Mouse (Mus musculus) testis, adult 2 months (tissue): ENCODE measurements at regions not wholly inside any gene's neighbourhood (a gene's known extent, or its start where the extent isn't known, plus 50 kb on each side); places are given as distances from the start of the nearest gene placed in this dataset.
A peak's percentile ranks its signal among the peaks of the same experiment; 100 is the strongest.

Experiments
- H3K27ac ChIP-seq: fragments of 200-500 bp; 2 replicates; pipeline ENCODE4 v1.5.1; 2012; ENCODE audit warnings: low read depth, low read length; ENCODE audit not compliant: control insufficient read depth, insufficient read depth
- H3K27me3 ChIP-seq: fragments of 200-500 bp; 2 replicates; pipeline ENCODE4 v1.6.1; 2012; ENCODE audit warnings: mild to moderate bottlenecking, low read length, moderate library complexity; ENCODE audit not compliant: control insufficient read depth, insufficient read depth
- H3K36me3 ChIP-seq: fragments of 200-500 bp; 2 replicates; pipeline ENCODE4 v1.6.1; 2012; ENCODE audit warnings: mild to moderate bottlenecking, low read length; ENCODE audit not compliant: control insufficient read depth, insufficient read depth
- H3K4me1 ChIP-seq: fragments of 200-500 bp; 2 replicates; pipeline ENCODE4 v1.6.1; 2012; ENCODE audit warnings: low read length; ENCODE audit not compliant: control insufficient read depth, insufficient read depth
- H3K4me3 ChIP-seq: fragments of 200-500 bp; 2 replicates; pipeline ENCODE4 v1.5.1; 2012; ENCODE audit warnings: low read depth, mild to moderate bottlenecking, low read length, moderate library complexity, mixed read lengths; ENCODE audit not compliant: control insufficient read depth
- CTCF ChIP-seq: fragments of 200-500 bp; IDR thresholded peaks from 2 replicates; pipeline ENCODE4 v1.5.1; 2012; ENCODE audit warnings: low read depth, mild to moderate bottlenecking, inconsistent platforms, low read length, moderate library complexity; ENCODE audit not compliant: control insufficient read depth, insufficient read depth, insufficient replicate concordance
- POLR2A ChIP-seq: fragments of 200-500 bp; IDR thresholded peaks from 2 replicates; pipeline ENCODE4 v1.6.1; 2012; ENCODE audit warnings: low read depth, mild to moderate bottlenecking, inconsistent platforms, low read length, moderate library complexity; ENCODE audit not compliant: control insufficient read depth

DNA sequence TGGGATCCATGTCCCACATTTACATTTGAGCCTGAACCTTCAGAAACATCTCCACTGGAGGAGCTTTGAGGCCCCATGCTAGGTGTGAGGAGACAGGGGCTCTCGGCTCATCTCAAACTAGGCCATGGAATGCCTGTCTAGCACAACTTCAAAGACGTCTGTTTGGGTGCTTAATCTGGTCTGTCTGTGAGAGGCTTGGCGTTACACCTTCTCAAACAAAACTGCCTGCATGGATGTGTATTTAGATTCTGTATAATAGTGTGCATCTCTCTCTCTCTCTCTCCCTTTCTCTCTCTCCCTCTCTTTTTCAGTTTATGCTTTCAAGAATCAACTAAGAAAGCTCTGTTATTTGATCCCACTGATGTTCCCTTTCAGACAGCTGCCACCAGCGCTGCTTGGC is 58.1 kb upstream of the Cdh6 start:
- no peak overlapping the region for H3K4me3 ChIP-seq
- no peak overlapping the region for H3K27ac ChIP-seq
- TF ChIP-seq CTCF: no peak
- no peak for TF ChIP-seq POLR2A
- H3K4me1 ChIP-seq: peaks cover 3% of the 10 kb centered on the region; the same call in 1 of the 2 replicates
- no peaks in the 10 kb centered on the region for H3K36me3 ChIP-seq
- no peaks in the 10 kb centered on the region for H3K27me3 ChIP-seq

DNA sequence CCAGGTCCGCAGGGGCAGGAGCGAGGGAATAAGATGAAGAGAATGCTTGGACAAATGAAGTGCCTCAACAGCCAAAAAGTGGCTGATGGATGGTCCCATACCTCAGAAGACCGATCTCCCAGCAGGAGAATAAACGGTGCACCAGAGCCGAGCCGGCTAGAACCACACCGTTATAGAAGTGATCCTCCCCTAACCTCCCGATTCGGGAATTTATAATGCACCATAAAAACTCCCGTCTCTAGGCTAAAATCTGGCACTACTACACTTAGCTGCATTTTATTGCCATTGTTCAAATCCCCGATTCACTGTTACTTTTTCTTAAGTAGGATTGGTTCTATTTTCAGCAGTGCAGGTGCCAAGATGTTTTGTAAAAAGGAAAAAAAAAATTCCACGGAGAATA is 54.6 kb upstream of the Cdh6 start:
- Histone ChIP-seq H3K4me1 (peaks cover 3% of the 10 kb centered on the region; the same call in 1 of the 2 replicates), H3K4me3 (peak overlapping the region; percentile 46), H3K36me3 (no peaks in the 10 kb centered on the region), H3K27ac (no peak overlapping the region), H3K27me3 (no peaks in the 10 kb centered on the region)
- TF ChIP-seq CTCF: no peak
- no peak for TF ChIP-seq POLR2A
